Mouse (Mus musculus): ENCODE results near the gene Cd79b. TPM values are rescaled to one million over a fixed set of nuclear protein-coding genes. Genes with fewer than 3 reads are reported as not detected.

The Cd79b gene
- polyA plus RNA-seq, 1 experiment from 2014 or later, result 1.0 TPM

DNA sequence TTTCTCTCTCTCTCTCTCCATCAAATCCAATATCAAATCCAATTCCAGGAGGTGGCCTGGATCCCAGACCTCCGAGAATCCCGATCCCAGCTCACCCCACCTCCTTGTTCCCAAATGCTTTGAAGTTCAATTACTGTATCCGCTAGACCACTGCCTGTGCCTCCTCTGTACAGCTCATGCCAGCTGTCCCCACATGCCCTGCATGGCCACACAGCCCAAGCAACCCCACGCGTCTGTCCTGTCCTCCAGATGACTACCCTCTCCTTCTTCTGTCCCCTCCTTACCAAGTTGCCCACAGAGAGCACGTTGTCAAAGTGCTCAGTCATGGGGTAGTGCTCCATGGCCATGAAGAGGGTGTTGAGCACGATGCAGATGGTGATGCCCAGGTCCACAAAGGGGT, 24.3 kb upstream of the Cd79b start:
- H3K4me2 ChIP-seq (replicated peaks), result no peak overlapping the region
- H3K36me3 ChIP-seq, result no peaks in the 10 kb centered on the region
- no peak overlapping the region for H3K27ac ChIP-seq (replicated peaks)
- 82% methylated on average over 7 of the region's 7 CpGs for WGBS
- peaks cover 4% of the 10 kb centered on the region for H3K27me3 ChIP-seq
- H3K9ac ChIP-seq (replicated peaks), result no peak overlapping the region
- no peak for ATAC-seq (ENCODE audit: low FRiP score, low read depth)
- peaks cover 8% of the 10 kb centered on the region for H3K4me1 ChIP-seq
- no peaks in the 10 kb centered on the region; the same call in 1 of the 2 replicates for H3K9me3 ChIP-seq
- H3K4me3 ChIP-seq, result no peak overlapping the region

DNA sequence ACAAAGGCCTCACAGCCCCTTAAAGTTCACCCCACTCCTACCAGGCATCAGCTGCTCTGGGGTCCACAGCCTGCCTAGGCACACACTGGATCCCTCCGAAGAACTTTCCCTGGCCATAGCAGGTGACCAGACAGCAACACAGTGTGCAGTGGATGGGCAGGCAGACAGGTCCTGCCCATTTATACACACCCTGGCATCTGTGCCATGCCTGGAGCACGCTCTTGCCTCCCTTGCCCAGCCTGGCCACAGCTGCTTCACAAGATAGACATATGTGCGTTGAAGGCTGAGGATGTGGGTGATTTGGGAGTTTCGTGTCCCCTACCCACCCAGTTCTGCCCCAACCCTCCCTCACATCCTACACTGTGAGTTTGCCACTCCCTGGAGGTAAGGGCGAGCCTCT, 23.5 kb upstream of the Cd79b start:
- 63% methylated on average over 5 of the region's 5 CpGs for WGBS
- Histone ChIP-seq H3K27ac (replicated peaks) (no peak overlapping the region), H3K36me3 (no peaks in the 10 kb centered on the region), H3K9me3 (no peaks in the 10 kb centered on the region; the same call in 1 of the 2 replicates), H3K9ac (replicated peaks) (no peak overlapping the region), H3K4me1 (peaks cover 8% of the 10 kb centered on the region), H3K27me3 (no peaks in the 10 kb centered on the region), H3K4me2 (replicated peaks) (no peak overlapping the region), H3K4me3 (no peak overlapping the region)
- ATAC-seq (ENCODE audit: low FRiP score, low read depth), result no peak

DNA sequence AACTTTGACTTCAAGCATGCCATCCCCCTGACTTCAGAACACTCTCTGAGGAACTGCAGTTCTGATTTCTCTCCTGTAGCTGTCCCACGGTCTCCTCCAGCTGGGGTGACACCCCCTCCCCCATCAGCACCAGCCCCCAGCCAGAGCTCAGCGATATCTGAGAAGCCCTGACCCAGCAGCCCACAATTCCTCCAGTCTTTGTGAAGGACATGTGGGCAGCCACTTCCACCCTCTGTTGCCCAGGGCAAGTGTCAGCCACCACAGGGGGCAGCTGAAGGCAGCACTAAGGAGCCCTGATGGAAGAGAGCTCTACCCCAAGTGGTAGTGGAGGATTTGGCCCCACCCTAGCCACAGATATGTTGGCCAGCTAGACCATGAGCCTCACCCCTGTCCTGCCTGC, 19.5 kb upstream of the Cd79b start:
- Histone ChIP-seq H3K27ac (replicated peaks) (no peak overlapping the region), H3K27me3 (no peaks in the 10 kb centered on the region), H3K4me3 (no peak overlapping the region), H3K9me3 (no peaks in the 10 kb centered on the region; the same call in 1 of the 2 replicates), H3K4me1 (peaks cover 5% of the 10 kb centered on the region; the same call in 1 of the 2 replicates), H3K4me2 (replicated peaks) (no peak overlapping the region), H3K36me3 (no peaks in the 10 kb centered on the region), H3K9ac (replicated peaks) (no peak overlapping the region)
- ATAC-seq (ENCODE audit: low FRiP score, low read depth), result no peak
- WGBS, result 12% methylated on average over 2 of the region's 2 CpGs

DNA sequence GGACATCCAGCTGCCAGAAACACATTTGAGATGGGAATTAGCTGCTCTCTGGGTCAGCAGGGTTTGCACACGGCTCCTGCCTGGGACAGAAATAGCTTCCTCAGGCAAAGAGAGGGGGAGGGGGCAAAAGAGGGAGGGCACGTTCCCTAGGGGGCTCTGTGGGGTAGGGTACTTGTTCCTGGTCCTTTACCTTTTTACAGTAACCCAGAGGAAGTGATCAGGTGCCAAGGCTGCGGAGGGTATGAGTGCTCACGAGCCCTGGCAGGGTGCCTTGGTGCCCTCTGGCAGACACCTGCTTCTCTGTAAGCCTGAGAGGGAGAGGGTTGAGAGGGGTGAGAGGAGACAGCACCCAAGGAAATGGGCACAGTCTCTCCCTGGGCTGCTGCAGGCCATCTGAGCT, 17.9 kb upstream of the Cd79b start:
- Histone ChIP-seq H3K36me3 (no peaks in the 10 kb centered on the region), H3K9ac (replicated peaks) (no peak overlapping the region), H3K27ac (replicated peaks) (no peak overlapping the region), H3K4me1 (no peaks in the 10 kb centered on the region), H3K27me3 (no peaks in the 10 kb centered on the region), H3K4me3 (no peak overlapping the region), H3K9me3 (no peaks in the 10 kb centered on the region; the same call in 1 of the 2 replicates), H3K4me2 (replicated peaks) (no peak overlapping the region)
- 77% methylated on average over 4 of the region's 4 CpGs for WGBS
- ATAC-seq (ENCODE audit: low FRiP score, low read depth), result no peak

DNA sequence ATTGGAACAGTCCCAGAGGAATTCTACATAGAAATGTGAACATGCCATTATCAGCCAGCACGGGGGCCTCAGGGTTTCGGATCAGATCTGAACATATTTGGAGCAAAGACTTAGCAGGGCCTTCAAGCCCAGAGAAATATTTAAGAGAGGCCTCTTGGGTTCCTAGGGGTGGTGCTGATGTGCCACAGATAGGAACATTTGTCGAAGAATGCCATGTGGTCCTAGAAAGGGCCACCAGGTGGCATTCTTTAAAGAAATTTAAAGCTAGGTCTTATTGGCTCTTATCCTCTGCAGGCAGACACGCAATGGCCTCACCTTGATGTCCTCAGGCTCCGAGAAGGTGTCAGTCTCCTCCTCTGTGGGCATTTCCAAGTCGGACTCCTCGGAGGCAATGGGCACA, 15.1 kb upstream of the Cd79b start:
- ATAC-seq (ENCODE audit: low FRiP score, low read depth), result no peak
- Histone ChIP-seq H3K4me3 (no peak overlapping the region), H3K4me2 (replicated peaks) (no peak overlapping the region), H3K27ac (replicated peaks) (no peak overlapping the region), H3K4me1 (0 out of 2 replicates have a peak, but pooled peaks cover 1% of the 10 kb centered on the region), H3K27me3 (no peaks in the 10 kb centered on the region), H3K9ac (replicated peaks) (no peak overlapping the region), H3K36me3 (no peaks in the 10 kb centered on the region), H3K9me3 (no peaks in the 10 kb centered on the region)
- 72% methylated on average over 7 of the region's 7 CpGs for WGBS

DNA sequence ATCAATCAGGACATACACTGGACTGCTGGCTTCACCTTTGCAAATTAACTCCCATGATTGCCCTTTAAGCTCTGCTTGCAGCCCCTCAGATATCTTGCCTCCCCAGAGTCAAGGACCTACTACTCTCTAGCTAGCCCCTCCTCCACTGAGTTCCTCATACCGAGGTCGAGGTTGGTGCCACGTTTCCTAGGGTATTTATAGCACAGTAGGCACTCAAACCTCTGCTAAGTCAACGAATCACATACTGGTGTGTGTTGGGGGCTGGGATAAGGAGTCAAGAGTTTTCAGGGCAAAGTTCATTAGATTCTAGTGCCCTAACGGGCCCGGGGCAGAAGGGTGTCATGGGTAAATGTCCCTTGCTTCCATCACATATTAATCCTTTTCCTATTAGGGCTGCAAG, 14.6 kb upstream of the Cd79b start:
- ATAC-seq (ENCODE audit: low FRiP score, low read depth), result no peak
- H3K4me1 ChIP-seq, result 0 out of 2 replicates have a peak, but pooled peaks cover 3% of the 10 kb centered on the region
- 78% methylated on average over 6 of the region's 6 CpGs for WGBS
- no peak overlapping the region for H3K27ac ChIP-seq (replicated peaks)
- no peak overlapping the region for H3K4me2 ChIP-seq (replicated peaks)
- no peaks in the 10 kb centered on the region for H3K9me3 ChIP-seq
- no peak overlapping the region for H3K4me3 ChIP-seq
- no peaks in the 10 kb centered on the region for H3K36me3 ChIP-seq
- no peak overlapping the region for H3K9ac ChIP-seq (replicated peaks)
- no peaks in the 10 kb centered on the region for H3K27me3 ChIP-seq

DNA sequence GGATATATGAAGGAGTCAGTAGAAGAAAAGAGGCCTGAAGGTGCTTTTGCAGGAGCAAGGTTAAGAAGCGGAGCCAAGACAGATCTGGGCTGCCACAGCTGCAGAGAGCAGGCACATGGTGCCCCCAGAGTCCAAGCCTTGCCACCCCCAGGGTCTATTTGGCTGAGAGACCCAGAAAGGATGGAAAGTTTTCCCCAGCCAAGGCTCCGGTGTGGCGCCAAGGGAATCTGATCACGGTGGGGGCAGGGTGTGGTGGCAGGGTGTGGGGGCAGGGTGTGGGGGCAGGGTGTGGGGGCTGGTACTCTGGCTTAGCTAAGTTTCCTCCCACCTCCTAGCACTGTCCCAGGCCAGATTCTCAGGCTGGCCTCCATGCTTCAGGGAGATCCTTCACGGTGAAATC, 14.0 kb upstream of the Cd79b start:
- H3K9ac ChIP-seq (replicated peaks), result no peak overlapping the region
- ATAC-seq (ENCODE audit: low FRiP score, low read depth), result no peak
- no peaks in the 10 kb centered on the region for H3K27me3 ChIP-seq
- H3K4me2 ChIP-seq (replicated peaks), result no peak overlapping the region
- no peaks in the 10 kb centered on the region for H3K36me3 ChIP-seq
- no peaks in the 10 kb centered on the region for H3K9me3 ChIP-seq
- WGBS, result 77% methylated on average over 5 of the region's 5 CpGs
- no peak overlapping the region for H3K4me3 ChIP-seq
- H3K27ac ChIP-seq (replicated peaks), result no peak overlapping the region
- 0 out of 2 replicates have a peak, but pooled peaks cover 3% of the 10 kb centered on the region for H3K4me1 ChIP-seq

DNA sequence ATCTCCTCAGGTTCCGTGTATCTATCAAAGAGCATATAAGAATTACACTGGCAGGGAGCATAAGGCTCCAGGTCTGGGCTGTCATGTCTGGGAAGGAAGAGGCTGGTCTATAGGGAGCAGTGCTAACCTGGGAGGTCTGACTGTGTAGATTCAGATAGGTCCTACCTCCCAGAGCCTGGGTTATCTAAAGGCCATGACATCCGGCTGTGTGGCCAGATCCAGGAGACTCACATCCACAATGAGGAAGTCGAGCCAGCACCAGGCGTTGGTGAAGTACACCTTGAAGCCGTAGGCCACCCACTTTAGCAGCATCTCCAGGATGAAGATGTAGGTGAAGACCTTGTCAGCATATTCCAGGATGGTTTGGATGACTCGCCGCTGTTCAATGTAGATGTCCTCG, 11.9 kb upstream of the Cd79b start:
- Histone ChIP-seq H3K27ac (replicated peaks) (no peak overlapping the region), H3K36me3 (no peaks in the 10 kb centered on the region), H3K4me3 (no peak overlapping the region), H3K9ac (replicated peaks) (no peak overlapping the region), H3K9me3 (no peaks in the 10 kb centered on the region), H3K27me3 (no peaks in the 10 kb centered on the region), H3K4me2 (replicated peaks) (no peak overlapping the region), H3K4me1 (0 out of 2 replicates have a peak, but pooled peaks cover 3% of the 10 kb centered on the region)
- no peak for ATAC-seq (ENCODE audit: low FRiP score, low read depth)
- WGBS, result 91% methylated on average over 8 of the region's 8 CpGs

DNA sequence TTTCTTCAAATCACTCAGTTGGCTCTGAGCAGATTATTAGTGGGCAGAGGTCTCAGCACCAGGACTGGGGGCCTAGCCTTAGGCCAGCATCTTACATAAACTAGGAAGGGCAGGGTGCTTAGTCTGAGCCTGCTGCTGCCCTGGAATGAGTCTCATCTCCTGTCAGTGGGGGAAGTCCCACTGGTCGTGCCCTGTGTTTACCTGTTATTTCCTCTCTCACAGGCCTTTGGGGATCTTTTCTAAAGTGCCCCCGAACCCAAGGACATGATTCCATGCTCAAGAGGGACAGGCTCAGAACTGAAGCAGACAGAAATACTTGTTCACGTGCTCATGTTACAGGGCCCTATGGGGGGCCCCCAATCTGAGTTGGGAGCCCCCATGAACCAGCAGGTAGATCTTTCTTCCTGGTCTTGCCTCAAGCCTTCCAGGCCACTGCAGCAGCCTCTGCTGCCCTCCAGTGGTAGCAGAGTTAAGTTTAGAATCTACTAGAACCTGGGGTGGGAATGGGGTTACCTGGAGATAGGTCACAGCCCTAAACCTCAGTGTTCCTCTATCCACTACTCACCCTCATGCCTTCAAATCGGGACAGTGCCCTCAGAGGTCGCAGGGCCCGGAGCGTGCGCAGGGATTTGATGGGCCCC, 11.1 kb upstream of the Cd79b start:
- no peak overlapping the region for H3K4me2 ChIP-seq (replicated peaks)
- H3K36me3 ChIP-seq, result no peaks in the 10 kb centered on the region
- 73% methylated on average over 8 of the region's 8 CpGs for WGBS
- no peaks in the 10 kb centered on the region for H3K9me3 ChIP-seq
- no peak overlapping the region for H3K4me3 ChIP-seq
- H3K27me3 ChIP-seq, result no peaks in the 10 kb centered on the region
- no peak overlapping the region for H3K27ac ChIP-seq (replicated peaks)
- H3K4me1 ChIP-seq, result 0 out of 2 replicates have a peak, but pooled peaks cover 3% of the 10 kb centered on the region
- no peak overlapping the region for H3K9ac ChIP-seq (replicated peaks)
- ATAC-seq (ENCODE audit: low FRiP score, low read depth), result no peak

DNA sequence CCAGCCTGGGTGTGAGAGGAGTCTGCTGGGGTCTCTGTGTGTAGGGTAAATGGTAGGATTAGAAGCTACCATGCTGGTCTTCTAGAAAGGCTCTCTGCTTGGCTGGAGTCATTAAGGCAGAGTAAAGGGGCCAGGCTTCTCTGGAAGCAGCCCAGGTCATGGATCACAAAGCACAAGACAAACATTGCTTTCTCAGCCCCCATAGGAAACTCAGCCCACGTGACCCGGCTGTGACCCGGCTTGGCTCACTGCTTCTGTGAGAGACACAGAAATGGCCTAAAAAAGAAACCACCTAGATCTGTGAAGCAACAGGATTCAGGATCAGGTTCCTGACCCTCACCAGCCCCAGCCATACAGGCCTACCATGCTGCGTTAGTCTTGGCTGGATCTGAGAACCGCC, 10.3 kb upstream of the Cd79b start:
- no peaks in the 10 kb centered on the region for H3K27me3 ChIP-seq
- no peak overlapping the region for H3K4me3 ChIP-seq
- no peak for ATAC-seq (ENCODE audit: low FRiP score, low read depth)
- WGBS, result 53% methylated on average over 5 of the region's 5 CpGs
- H3K9ac ChIP-seq (replicated peaks), result no peak overlapping the region
- 0 out of 2 replicates have a peak, but pooled peaks cover 3% of the 10 kb centered on the region for H3K4me1 ChIP-seq
- H3K4me2 ChIP-seq (replicated peaks), result no peak overlapping the region
- H3K36me3 ChIP-seq, result no peaks in the 10 kb centered on the region
- no peak overlapping the region for H3K27ac ChIP-seq (replicated peaks)
- H3K9me3 ChIP-seq, result no peaks in the 10 kb centered on the region

DNA sequence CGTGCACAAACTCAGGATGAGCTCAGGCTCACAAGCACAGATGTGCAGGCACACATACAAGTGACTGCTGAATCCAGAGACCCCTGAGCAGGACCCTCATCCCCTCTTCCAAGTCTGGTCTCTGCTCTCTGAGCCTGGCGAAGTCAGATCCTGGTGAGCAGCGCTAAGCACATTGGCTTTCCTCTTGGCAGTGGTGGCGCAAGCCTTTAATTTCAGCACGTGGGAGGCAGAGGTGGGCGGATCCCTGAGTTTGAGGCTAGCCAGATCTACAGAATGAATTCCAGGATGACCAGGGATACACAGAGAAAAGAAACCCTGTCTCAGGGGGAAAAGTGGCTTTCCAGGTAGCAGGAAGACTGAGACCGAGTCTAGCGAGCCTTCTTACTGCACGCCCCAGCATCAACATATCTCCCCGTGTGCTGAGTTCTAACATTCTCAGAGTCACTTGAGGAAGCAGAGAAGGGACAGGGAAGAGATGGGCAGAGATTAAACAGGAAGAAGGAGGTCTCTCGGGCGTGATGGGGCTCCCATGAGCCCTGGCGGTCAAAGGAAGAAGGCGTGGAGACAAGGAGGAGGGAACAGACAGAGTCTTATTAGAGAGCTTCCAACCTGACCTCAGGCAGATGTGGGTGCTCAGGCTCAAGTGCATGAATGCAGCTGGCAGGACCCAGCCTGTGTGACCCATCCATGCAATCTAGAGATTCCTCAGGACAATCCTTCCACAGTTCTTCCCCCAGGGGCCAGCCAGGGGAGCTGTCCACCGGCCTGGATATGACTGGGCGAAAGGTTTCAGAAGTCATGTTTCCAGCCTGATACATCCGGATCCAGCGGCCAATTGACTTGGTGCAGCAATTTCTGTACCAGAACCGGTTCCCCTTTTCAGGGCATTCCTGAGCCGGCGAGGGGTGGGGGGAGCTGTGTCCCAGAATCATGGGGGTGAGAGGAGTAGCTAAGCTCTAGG, 4.1 kb upstream of the Cd79b start:
- Histone ChIP-seq H3K36me3 (no peaks in the 10 kb centered on the region), H3K9ac (replicated peaks) (no peak overlapping the region), H3K27ac (replicated peaks) (no peak overlapping the region), H3K9me3 (no peaks in the 10 kb centered on the region), H3K4me1 (no peaks in the 10 kb centered on the region), H3K27me3 (0 out of 2 replicates have a peak, but pooled peaks cover 3% of the 10 kb centered on the region), H3K4me3 (no peak overlapping the region), H3K4me2 (replicated peaks) (no peak overlapping the region)
- no peak for ATAC-seq (ENCODE audit: low FRiP score, low read depth)
- WGBS, result 76% methylated on average over 21 of the region's 21 CpGs

DNA sequence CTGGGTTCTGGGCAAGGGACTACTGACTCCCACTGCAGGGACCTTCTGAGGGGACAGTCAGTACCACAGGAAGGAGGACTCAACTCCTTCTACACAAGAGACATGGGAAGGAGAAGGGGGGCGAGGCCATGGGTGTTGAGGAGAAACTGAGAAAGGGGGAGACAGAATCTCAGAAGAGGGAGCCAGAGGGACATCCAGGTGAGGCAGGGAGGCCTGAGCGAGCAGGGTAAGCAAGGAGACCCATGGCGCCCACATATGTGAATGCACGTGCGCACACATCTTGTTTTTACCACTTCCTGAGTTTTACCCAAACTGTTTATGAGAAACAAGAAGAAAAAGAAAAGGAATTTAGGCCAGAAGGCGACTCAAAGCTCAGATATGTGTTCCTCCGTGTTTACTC, 3.2 kb upstream of the Cd79b start:
- no peaks in the 10 kb centered on the region for H3K36me3 ChIP-seq
- no peak for ATAC-seq (ENCODE audit: low FRiP score, low read depth)

More for the DNA sequence above, 3.2 kb upstream of the Cd79b start:
- Histone ChIP-seq H3K4me1 (no peaks in the 10 kb centered on the region), H3K4me2 (replicated peaks) (no peak overlapping the region), H3K9me3 (no peaks in the 10 kb centered on the region), H3K27ac (replicated peaks) (no peak overlapping the region), H3K4me3 (no peak overlapping the region), H3K9ac (replicated peaks) (no peak overlapping the region), H3K27me3 (0 out of 2 replicates have a peak, but pooled peaks cover 3% of the 10 kb centered on the region)
- WGBS, result 83% methylated on average over 7 of the region's 7 CpGs
